Comparison of ENCODE assay signal across 21 mouse cellular contexts in genomic region chr9:85675131-85675905, GRCm38 (mm10).
DNase-seq lines count a peak whose midpoint lies in the region; ATAC-seq and TF ChIP-seq lines count a peak whose summit lies in the region.
"Had no signal": no experiment of that assay in that cellular context is flagged by ENCODE, and none has a peak within 500 bp of the region (broad histone marks: within the 10 kb centered on the region; RNA-seq: fewer than 3 reads in every experiment).

No protein-coding gene starts in this region.

- 0 out of 2 replicates have a peak overlapping the region, but pooled peaks have one; percentile 28 for H3K27ac ChIP-seq in embryonic facial prominence, embryonic 13.5 days
- H3K27ac ChIP-seq in embryonic facial prominence, embryonic 10.5 days (replicated peaks) = no peak overlapping the region
- H3K27ac ChIP-seq in lung, embryonic 14.5 days (ENCODE audit: low read depth) = no peak overlapping the region
- peak overlapping the region; percentile 58 for H3K27ac ChIP-seq in embryonic fibroblast, embryonic 13.5 days (ENCODE audit: insufficient read depth, low read length)
- H3K27ac ChIP-seq in intestine, embryonic 16.5 days (ENCODE audit: low read length) = no peak overlapping the region
- H3K27ac ChIP-seq: forebrain, embryonic 13.5 days; heart, embryonic 10.5 days; hindbrain, embryonic 12.5 days had no signal

- peaks cover 32% of the 10 kb centered on the region for H3K4me1 ChIP-seq in embryonic facial prominence, embryonic 13.5 days
- H3K4me1 ChIP-seq in embryonic facial prominence, embryonic 10.5 days = peaks cover 10% of the 10 kb centered on the region
- H3K4me1 ChIP-seq in lung, embryonic 14.5 days (ENCODE audit: insufficient read depth) = no peaks in the 10 kb centered on the region
- H3K4me1 ChIP-seq in embryonic fibroblast, embryonic 13.5 days (ENCODE audit: control insufficient read depth, insufficient read depth, low read length) = peaks cover 11% of the 10 kb centered on the region
- no peaks in the 10 kb centered on the region for H3K4me1 ChIP-seq in intestine, embryonic 16.5 days (ENCODE audit: control insufficient read depth, insufficient read depth, low read length)

- no peak overlapping the region for H3K4me3 ChIP-seq in embryonic facial prominence, embryonic 13.5 days
- H3K4me3 ChIP-seq in embryonic facial prominence, embryonic 10.5 days = no peak overlapping the region
- no peak overlapping the region for H3K4me3 ChIP-seq in lung, embryonic 14.5 days (ENCODE audit: low read depth, low read length)
- H3K4me3 ChIP-seq in embryonic fibroblast, embryonic 13.5 days (ENCODE audit: insufficient read depth, low read length) = no peak overlapping the region
- no peak overlapping the region for H3K4me3 ChIP-seq in intestine, embryonic 16.5 days (ENCODE audit: low read length)
- H3K4me3 ChIP-seq: forebrain, embryonic 13.5 days; heart, embryonic 10.5 days; hindbrain, embryonic 12.5 days had no signal

- TF ChIP-seq POLR2A in embryonic fibroblast, embryonic 13.5 days (IDR thresholded peaks at IDR 0.05; ENCODE audit: low read depth, low read length) = no peak

- ATAC-seq in embryonic facial prominence, embryonic 13.5 days (ENCODE audit: insufficient number of reproducible peaks, insufficient read depth, low FRiP score, low TSS enrichment, low read depth) = no peak
- ATAC-seq in lung, embryonic 14.5 days (ENCODE audit: insufficient read depth) = no peak
- no peak for ATAC-seq in intestine, embryonic 16.5 days
- ATAC-seq: forebrain, embryonic 13.5 days; forebrain, postnatal 0 days; hindbrain, embryonic 16.5 days; inflammation-experienced regulatory T-cells, adult 6 months had no signal

- no peak overlapping the region for H3K4me2 ChIP-seq in embryonic facial prominence, embryonic 13.5 days
- no peak overlapping the region for H3K4me2 ChIP-seq in lung, embryonic 14.5 days
- H3K4me2 ChIP-seq in intestine, embryonic 16.5 days (ENCODE audit: low read depth, low read length) = no peak overlapping the region
- H3K4me2 ChIP-seq: forebrain, embryonic 13.5 days; hindbrain, embryonic 12.5 days had no signal

- TF ChIP-seq CTCF in lung, embryonic 14.5 days (IDR thresholded peaks at IDR 0.05; ENCODE audit: low read depth) = no peak
- TF ChIP-seq CTCF in embryonic fibroblast, embryonic 13.5 days (IDR thresholded peaks at IDR 0.05; ENCODE audit: borderline replicate concordance, insufficient read depth, low read length) = no peak

- no peaks in the 10 kb centered on the region for H3K27me3 ChIP-seq in embryonic facial prominence, embryonic 13.5 days
- no peaks in the 10 kb centered on the region for H3K27me3 ChIP-seq in embryonic facial prominence, embryonic 10.5 days (replicated peaks; ENCODE audit: low read depth, poor library complexity, severe bottlenecking)
- H3K27me3 ChIP-seq in lung, embryonic 14.5 days (ENCODE audit: insufficient read depth, low read length) = no peaks in the 10 kb centered on the region
- no peaks in the 10 kb centered on the region for H3K27me3 ChIP-seq in intestine, embryonic 16.5 days (replicated peaks; ENCODE audit: control insufficient read depth, insufficient read depth, low read length)
- H3K27me3 ChIP-seq: CH12.LX; forebrain, embryonic 13.5 days; hindbrain, embryonic 12.5 days had no signal

- H3K9ac ChIP-seq in embryonic facial prominence, embryonic 13.5 days = no peak overlapping the region
- no peak overlapping the region for H3K9ac ChIP-seq in lung, embryonic 14.5 days
- no peak overlapping the region for H3K9ac ChIP-seq in intestine, embryonic 16.5 days (ENCODE audit: low read depth, low read length)
- H3K9ac ChIP-seq: forebrain, embryonic 13.5 days; forebrain, postnatal 0 days; hindbrain, embryonic 12.5 days had no signal

- no peaks in the 10 kb centered on the region for H3K36me3 ChIP-seq in embryonic facial prominence, embryonic 13.5 days
- H3K36me3 ChIP-seq in embryonic facial prominence, embryonic 10.5 days (replicated peaks) = no peaks in the 10 kb centered on the region
- H3K36me3 ChIP-seq in lung, embryonic 14.5 days (ENCODE audit: insufficient read depth) = no peaks in the 10 kb centered on the region
- no peaks in the 10 kb centered on the region for H3K36me3 ChIP-seq in intestine, embryonic 16.5 days (ENCODE audit: control insufficient read depth, insufficient read depth, low read length)
- H3K36me3 ChIP-seq: heart, embryonic 10.5 days; hindbrain, embryonic 12.5 days had no signal

- no peak for DNase-seq in embryonic facial prominence, embryonic 10.5 days (ENCODE audit: low spot score)
- peak; percentile 58 for DNase-seq in lung, embryonic 14.5 days
- no peak for DNase-seq in lung, postnatal 4 days
- peak; percentile 42 for DNase-seq in MN1 (ENCODE audit: low spot score)
- DNase-seq in cerebellum, adult 9-11 months = no peak
- DNase-seq: adrenal gland, adult 8-10 months; cerebellum, adult 18-20 months; cerebellum, postnatal 10 days; forebrain, postnatal 0 days; heart, adult 18-20 months; heart, postnatal 10 days; heart, postnatal 4 days had no signal

- 53% methylated on average over 10 of the region's 10 CpGs for WGBS in embryonic facial prominence, embryonic 13.5 days
- 80% methylated on average over 10 of the region's 10 CpGs for WGBS in embryonic facial prominence, embryonic 10.5 days
- WGBS in lung, embryonic 14.5 days = 64% methylated on average over 10 of the region's 10 CpGs
- 73% methylated on average over 10 of the region's 10 CpGs for WGBS in intestine, embryonic 16.5 days

- no peaks in the 10 kb centered on the region for H3K9me3 ChIP-seq in embryonic facial prominence, embryonic 13.5 days
- H3K9me3 ChIP-seq in embryonic facial prominence, embryonic 10.5 days = no peaks in the 10 kb centered on the region
- no peaks in the 10 kb centered on the region for H3K9me3 ChIP-seq in lung, embryonic 14.5 days (ENCODE audit: low read depth, low read length)
- no peaks in the 10 kb centered on the region for H3K9me3 ChIP-seq in intestine, embryonic 16.5 days (ENCODE audit: control insufficient read depth, low read length)
- H3K9me3 ChIP-seq: forebrain, embryonic 13.5 days; heart, embryonic 10.5 days; hindbrain, embryonic 12.5 days had no signal

Comparison
In these comparisons a context has a peak if more than half of its experiments do, and no peak if none do; other contexts are left out.
1. H3K27ac ChIP-seq: peak in embryonic facial prominence, embryonic 13.5 days (single experiment) and embryonic fibroblast, embryonic 13.5 days (single experiment); none in embryonic facial prominence, embryonic 10.5 days (single experiment), lung, embryonic 14.5 days (single experiment) and intestine, embryonic 16.5 days (single experiment).
2. DNase-seq: peak in lung, embryonic 14.5 days (single experiment) and MN1 (single experiment); none in embryonic facial prominence, embryonic 10.5 days (single experiment), lung, postnatal 4 days (0 of 2) and cerebellum, adult 9-11 months (single experiment).